In the genomic region with DNA sequence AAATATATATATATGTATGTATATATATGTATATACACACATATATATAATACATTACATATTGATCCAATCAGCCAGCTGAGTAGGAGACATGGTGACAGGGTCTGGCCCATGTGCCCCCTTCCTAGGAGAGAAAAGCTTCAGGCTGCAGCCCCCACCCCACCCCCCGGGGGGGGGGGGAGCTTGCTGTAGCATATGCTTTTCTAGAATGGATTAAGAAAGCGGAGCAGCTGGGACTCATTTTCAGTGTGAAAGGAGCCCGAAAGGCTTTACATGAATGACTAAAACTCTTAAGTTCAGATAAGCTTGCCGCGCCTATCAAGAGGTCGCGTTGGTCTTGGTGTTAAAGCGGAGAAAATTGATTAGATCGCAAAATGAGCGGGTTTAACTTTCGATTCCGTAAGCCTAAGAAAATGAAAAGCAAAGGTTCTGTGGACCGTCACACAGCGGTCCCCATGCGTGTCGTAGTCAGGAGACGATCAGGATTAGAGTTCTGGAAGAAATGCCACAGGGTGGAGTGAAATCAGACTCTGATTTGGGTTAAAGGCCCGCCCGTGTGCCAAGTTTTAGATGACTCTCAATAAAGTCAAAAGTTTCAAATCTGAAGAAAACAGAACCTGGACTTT, we compare ENCODE assay signal across 17 mouse cellular contexts.
DNase-seq lines count a peak whose midpoint lies in the region; ATAC-seq and TF ChIP-seq lines count a peak whose summit lies in the region.
"Had no signal": no experiment of that assay in that cellular context is flagged by ENCODE, and none has a peak within 500 bp of the region (broad histone marks: within the 10 kb centered on the region; RNA-seq: fewer than 3 reads in every experiment).

No protein-coding gene starts in this region.

- H3K4me3 ChIP-seq in embryonic facial prominence, embryonic 10.5 days, result no peak overlapping the region
- no peak overlapping the region for H3K4me3 ChIP-seq in hindbrain, embryonic 14.5 days (replicated peaks; ENCODE audit: low read length)
- no peak overlapping the region for H3K4me3 ChIP-seq in midbrain, embryonic 15.5 days
- H3K4me3 ChIP-seq: forebrain, embryonic 13.5 days; liver, embryonic 12.5 days; megakaryocyte, embryonic 14.5 days had no signal

- WGBS in embryonic facial prominence, embryonic 10.5 days, result 73% methylated on average over 19 of the region's 19 CpGs
- 57% methylated on average over 19 of the region's 19 CpGs for WGBS in hindbrain, embryonic 14.5 days
- WGBS in midbrain, embryonic 15.5 days, result 38% methylated on average over 19 of the region's 19 CpGs

- ATAC-seq in hindbrain, embryonic 14.5 days (ENCODE audit: low FRiP score), result peak; percentile 31; the same call in 1 of the 2 replicates
- ATAC-seq in midbrain, embryonic 15.5 days (replicated peaks), result peak; percentile 71; the same call in 1 of the 2 replicates
- ATAC-seq: forebrain, embryonic 13.5 days; liver, embryonic 12.5 days; lung, postnatal 0 days; Patski had no signal

- H3K36me3 ChIP-seq in embryonic facial prominence, embryonic 10.5 days (replicated peaks), result no peaks in the 10 kb centered on the region
- H3K36me3 ChIP-seq in hindbrain, embryonic 14.5 days (replicated peaks; ENCODE audit: control insufficient read depth, insufficient read depth), result no peaks in the 10 kb centered on the region
- H3K36me3 ChIP-seq in midbrain, embryonic 15.5 days (replicated peaks), result no peaks in the 10 kb centered on the region
- H3K36me3 ChIP-seq: liver, embryonic 12.5 days had no signal

- H3K27ac ChIP-seq in embryonic facial prominence, embryonic 10.5 days (replicated peaks), result no peak overlapping the region
- no peak overlapping the region for H3K27ac ChIP-seq in hindbrain, embryonic 14.5 days
- H3K27ac ChIP-seq in midbrain, embryonic 15.5 days, result no peak overlapping the region
- H3K27ac ChIP-seq: forebrain, embryonic 13.5 days; liver, embryonic 12.5 days had no signal

- DNase-seq in brain, embryonic 14.5 days (ENCODE audit: low read depth), result peak; percentile 49
- DNase-seq in embryonic facial prominence, embryonic 10.5 days (ENCODE audit: low spot score), result peak; percentile 36
- no peak for DNase-seq in hindbrain, embryonic 14.5 days (ENCODE audit: low spot score)
- no peak for DNase-seq in kidney, postnatal 25 days
- DNase-seq in spleen, postnatal 4 days (ENCODE audit: low spot score in 2 of 2), result no peak
- DNase-seq in kidney, adult 18-20 months, result no peak
- DNase-seq: cerebellum, adult 2 months; heart, postnatal 14 days; kidney, adult 11 months; thymus, adult 18-20 months had no signal

- TF ChIP-seq CTCF in brain, embryonic 14.5 days (IDR thresholded peaks at IDR 0.05; ENCODE audit: borderline replicate concordance, extremely low read depth, insufficient read depth, insufficient read length), result no peak

- no peak overlapping the region for H3K9ac ChIP-seq in hindbrain, embryonic 14.5 days
- H3K9ac ChIP-seq in midbrain, embryonic 15.5 days, result no peak overlapping the region
- H3K9ac ChIP-seq: forebrain, embryonic 13.5 days; liver, embryonic 12.5 days had no signal

- no peaks in the 10 kb centered on the region for H3K4me1 ChIP-seq in embryonic facial prominence, embryonic 10.5 days
- H3K4me1 ChIP-seq in hindbrain, embryonic 14.5 days (replicated peaks; ENCODE audit: control insufficient read depth, insufficient read depth, low read length), result 0 out of 2 replicates have a peak, but pooled peaks cover 3% of the 10 kb centered on the region
- H3K4me1 ChIP-seq in midbrain, embryonic 15.5 days, result no peaks in the 10 kb centered on the region
- H3K4me1 ChIP-seq: liver, embryonic 12.5 days; megakaryocyte, embryonic 14.5 days had no signal

- TF ChIP-seq POLR2A in brain, embryonic 14.5 days (IDR thresholded peaks at IDR 0.05; ENCODE audit: borderline replicate concordance, extremely low read depth, insufficient read depth, insufficient read length, poor library complexity, severe bottlenecking), result no peak

- H3K4me2 ChIP-seq in hindbrain, embryonic 14.5 days (replicated peaks), result no peak overlapping the region
- H3K4me2 ChIP-seq in midbrain, embryonic 15.5 days, result no peak overlapping the region
- H3K4me2 ChIP-seq: forebrain, embryonic 13.5 days; liver, embryonic 12.5 days had no signal

- H3K9me3 ChIP-seq in embryonic facial prominence, embryonic 10.5 days, result no peaks in the 10 kb centered on the region
- H3K9me3 ChIP-seq in hindbrain, embryonic 14.5 days (ENCODE audit: control insufficient read depth, low read length), result no peaks in the 10 kb centered on the region
- no peaks in the 10 kb centered on the region for H3K9me3 ChIP-seq in midbrain, embryonic 15.5 days
- H3K9me3 ChIP-seq: forebrain, embryonic 13.5 days; liver, embryonic 12.5 days; megakaryocyte, embryonic 14.5 days had no signal

- no peaks in the 10 kb centered on the region for H3K27me3 ChIP-seq in embryonic facial prominence, embryonic 10.5 days (replicated peaks; ENCODE audit: low read depth, poor library complexity, severe bottlenecking)
- no peaks in the 10 kb centered on the region for H3K27me3 ChIP-seq in hindbrain, embryonic 14.5 days (ENCODE audit: control insufficient read depth, insufficient read depth, low read length)
- H3K27me3 ChIP-seq in midbrain, embryonic 15.5 days (replicated peaks), result no peaks in the 10 kb centered on the region
- H3K27me3 ChIP-seq: CH12.LX; forebrain, embryonic 13.5 days; liver, embryonic 12.5 days; megakaryocyte, embryonic 14.5 days had no signal

Comparison
In these comparisons a context has a peak if more than half of its experiments do, and no peak if none do; other contexts are left out.
1. DNase-seq: peak in brain, embryonic 14.5 days (single experiment) and embryonic facial prominence, embryonic 10.5 days (single experiment); none in hindbrain, embryonic 14.5 days (single experiment), kidney, postnatal 25 days (0 of 2), spleen, postnatal 4 days (0 of 2) and kidney, adult 18-20 months (single experiment).